25 mouse cellular contexts compared by ENCODE assay signal in genomic region chr13:114170061-114170460, GRCm38 (mm10).
"Had no signal": no experiment of that assay in that cellular context is flagged by ENCODE, and none has a peak within 500 bp of the region (broad histone marks: within the 10 kb centered on the region; RNA-seq: fewer than 3 reads in every experiment).

No protein-coding gene starts in this region.

- H3K36me3 ChIP-seq: heart, embryonic 12.5 days; hindbrain, embryonic 10.5 days; hindbrain, embryonic 12.5 days; intestine, embryonic 15.5 days; limb, embryonic 10.5 days; limb, embryonic 12.5 days had no signal

- ATAC-seq: hindbrain, embryonic 16.5 days; inflammation-experienced regulatory T-cells, adult 6 months; intestine, embryonic 15.5 days; intestine, postnatal 0 days had no signal

- H3K4me1 ChIP-seq: hindbrain, embryonic 12.5 days; intestine, embryonic 15.5 days had no signal

- H3K27ac ChIP-seq: gastrocnemius, adult 2 months; heart, adult 2 months; hindbrain, embryonic 10.5 days; hindbrain, embryonic 12.5 days; hindbrain, embryonic 14.5 days; intestine, embryonic 15.5 days; layer of hippocampus, adult 2 months; left cerebral cortex, adult 2 months; limb, embryonic 10.5 days; limb, embryonic 12.5 days had no signal

- DNase-seq: gastrocnemius, adult 2 months; gastrocnemius, postnatal 10 days; gastrocnemius, postnatal 25 days; heart, adult 2 months; heart, postnatal 10 days; heart, postnatal 4 days; kidney, adult 18-20 months; kidney, adult 8-10 months; kidney, postnatal 10 days; kidney, postnatal 25 days; kidney, postnatal 4 days; liver had no signal

- H3K9ac ChIP-seq: heart, embryonic 12.5 days; hindbrain, embryonic 12.5 days; hindbrain, embryonic 14.5 days; intestine, embryonic 15.5 days; limb, embryonic 12.5 days had no signal

- H3K4me2 ChIP-seq: heart, embryonic 12.5 days; hindbrain, embryonic 12.5 days; hindbrain, embryonic 14.5 days; intestine, embryonic 15.5 days; limb, embryonic 12.5 days; liver, embryonic 11.5 days had no signal

- H3K4me3 ChIP-seq: gastrocnemius, adult 2 months; heart, adult 2 months; heart, embryonic 12.5 days; hindbrain, embryonic 10.5 days; hindbrain, embryonic 12.5 days; intestine, embryonic 15.5 days; layer of hippocampus, adult 2 months; left cerebral cortex, adult 2 months; limb, embryonic 10.5 days; limb, embryonic 12.5 days had no signal

- H3K9me3 ChIP-seq: heart, embryonic 12.5 days; hindbrain, embryonic 10.5 days; hindbrain, embryonic 12.5 days; intestine, embryonic 15.5 days; limb, embryonic 10.5 days; limb, embryonic 12.5 days had no signal

- H3K27me3 ChIP-seq: heart, embryonic 12.5 days; hindbrain, embryonic 12.5 days; intestine, embryonic 15.5 days had no signal
